ENCODE assay signal across 8 mouse cellular contexts in the genomic region with DNA sequence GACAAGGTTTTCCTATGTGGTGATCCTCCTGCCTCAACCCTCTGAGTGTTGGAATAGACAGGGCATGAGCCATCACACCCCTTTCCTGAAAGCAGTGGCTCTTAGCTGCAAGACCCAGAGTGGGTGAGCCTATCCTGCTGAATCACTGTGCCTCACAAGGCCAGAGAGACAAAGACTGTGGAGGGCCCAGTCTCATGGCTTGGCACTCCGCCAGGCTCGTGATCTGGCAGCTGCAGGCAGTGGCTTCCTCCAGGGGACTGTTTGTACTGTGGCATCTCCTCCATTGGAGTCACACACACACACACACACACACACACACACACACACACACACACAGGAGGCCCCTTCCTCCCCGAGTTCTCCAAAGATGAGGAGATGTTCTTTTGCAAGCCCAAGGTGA. TPM values are rescaled to one million over a fixed set of nuclear protein-coding genes. Genes with fewer than 3 reads are reported as not detected.
DNase-seq lines count a peak whose midpoint lies in the region; ATAC-seq and TF ChIP-seq lines count a peak whose summit lies in the region.

No protein-coding gene starts in this region.

- H3K4me2 ChIP-seq in liver, embryonic 12.5 days: no peak overlapping the region
- no peak overlapping the region for H3K4me2 ChIP-seq in forebrain, embryonic 11.5 days (ENCODE audit: low read depth, low read length, severe bottlenecking)
- H3K4me2 ChIP-seq in heart, embryonic 16.5 days (ENCODE audit: low read depth, low read length): no peak overlapping the region
- H3K4me2 ChIP-seq in lung, embryonic 15.5 days: no peak overlapping the region

- WGBS in liver, adult 2 months: 17% methylated on average over 3 of the region's 3 CpGs
- 43% methylated on average over 3 of the region's 3 CpGs for WGBS in liver, embryonic 12.5 days (ENCODE audit: insufficient replicate concordance)
- WGBS in forebrain, embryonic 11.5 days: 65% methylated on average over 3 of the region's 3 CpGs
- 18% methylated on average over 3 of the region's 3 CpGs for WGBS in heart, embryonic 16.5 days
- 21% methylated on average over 3 of the region's 3 CpGs for WGBS in lung, embryonic 15.5 days

- H3K9ac ChIP-seq in liver, adult 2 months (ENCODE audit: low read depth, low read length): no peak overlapping the region
- no peak overlapping the region for H3K9ac ChIP-seq in liver, embryonic 12.5 days
- no peak overlapping the region for H3K9ac ChIP-seq in forebrain, embryonic 11.5 days (ENCODE audit: low read length)
- peak overlapping the region; percentile 30; the same call in 1 of the 2 replicates for H3K9ac ChIP-seq in heart, embryonic 16.5 days (ENCODE audit: low read length)
- H3K9ac ChIP-seq in lung, embryonic 15.5 days: no peak overlapping the region

- H3K27me3 ChIP-seq in liver, adult 2 months (ENCODE audit: control insufficient read depth, insufficient read depth, low read length): no peaks in the 10 kb centered on the region
- H3K27me3 ChIP-seq in liver, embryonic 12.5 days (replicated peaks): peaks cover 18% of the 10 kb centered on the region
- no peaks in the 10 kb centered on the region for H3K27me3 ChIP-seq in forebrain, embryonic 11.5 days (ENCODE audit: control insufficient read depth, insufficient read depth, low read length)
- H3K27me3 ChIP-seq in heart, embryonic 16.5 days (ENCODE audit: control insufficient read depth, insufficient read depth, low read length): no peaks in the 10 kb centered on the region
- H3K27me3 ChIP-seq in lung, embryonic 15.5 days: no peaks in the 10 kb centered on the region

- H3K4me1 ChIP-seq in liver, adult 2 months (ENCODE audit: control insufficient read depth, insufficient read depth, low read length): no peaks in the 10 kb centered on the region
- H3K4me1 ChIP-seq in liver, embryonic 12.5 days: peaks cover 3% of the 10 kb centered on the region
- no peaks in the 10 kb centered on the region for H3K4me1 ChIP-seq in forebrain, embryonic 11.5 days (replicated peaks; ENCODE audit: control insufficient read depth, insufficient read depth, low read length)
- H3K4me1 ChIP-seq in heart, embryonic 16.5 days (ENCODE audit: control insufficient read depth, insufficient read depth, low read length): peaks cover 16% of the 10 kb centered on the region
- peaks cover 13% of the 10 kb centered on the region for H3K4me1 ChIP-seq in lung, embryonic 15.5 days

- H3K79me2 ChIP-seq in liver, adult 2 months (ENCODE audit: control insufficient read depth, insufficient read depth, low read length): no peaks in the 10 kb centered on the region

- H3K27ac ChIP-seq in liver, adult 2 months (replicated peaks; ENCODE audit: insufficient read depth, low read depth, low read length): no peak overlapping the region
- no peak overlapping the region for H3K27ac ChIP-seq in liver, embryonic 12.5 days
- H3K27ac ChIP-seq in forebrain, embryonic 11.5 days (ENCODE audit: low read depth, low read length): no peak overlapping the region
- H3K27ac ChIP-seq in heart, embryonic 16.5 days (ENCODE audit: low read length): peak overlapping the region; percentile 78
- H3K27ac ChIP-seq in lung, embryonic 15.5 days: peak overlapping the region; percentile 56

- H3K36me3 ChIP-seq in liver, adult 2 months (ENCODE audit: control insufficient read depth, insufficient read depth, low read length): no peaks in the 10 kb centered on the region
- no peaks in the 10 kb centered on the region for H3K36me3 ChIP-seq in liver, embryonic 12.5 days
- H3K36me3 ChIP-seq in forebrain, embryonic 11.5 days (ENCODE audit: control insufficient read depth, insufficient read depth, low read length): no peaks in the 10 kb centered on the region
- H3K36me3 ChIP-seq in heart, embryonic 16.5 days (ENCODE audit: control insufficient read depth, insufficient read depth): no peaks in the 10 kb centered on the region
- no peaks in the 10 kb centered on the region for H3K36me3 ChIP-seq in lung, embryonic 15.5 days

- no peak for TF ChIP-seq POLR2A in liver, adult 2 months (IDR thresholded peaks at IDR 0.05; ENCODE audit: extremely low read depth, insufficient read depth, low read length)

- no peaks in the 10 kb centered on the region for H3K9me3 ChIP-seq in liver, embryonic 12.5 days (replicated peaks)
- no peaks in the 10 kb centered on the region for H3K9me3 ChIP-seq in forebrain, embryonic 11.5 days (ENCODE audit: control insufficient read depth, low read length)
- no peaks in the 10 kb centered on the region for H3K9me3 ChIP-seq in heart, embryonic 16.5 days (replicated peaks; ENCODE audit: control insufficient read depth, low read length)
- H3K9me3 ChIP-seq in lung, embryonic 15.5 days: no peaks in the 10 kb centered on the region

- peak; percentile 55 for DNase-seq in liver, adult 2 months (ENCODE audit: extremely low read depth, low read depth, low spot score)
- peak; percentile 85 for DNase-seq in forebrain, embryonic 11.5 days (ENCODE audit: low spot score)
- peak; percentile 94 to 96 for DNase-seq in kidney, postnatal 25 days
- peak; percentile 89 for DNase-seq in ovary, adult 18-20 months (ENCODE audit: low spot score)
- DNase-seq in thymus, postnatal 0 days (ENCODE audit: low spot score): peak; percentile 74

- no peak for ATAC-seq in liver, embryonic 12.5 days
- ATAC-seq in forebrain, embryonic 11.5 days (replicated peaks; ENCODE audit: low FRiP score): peak; percentile 66; the same call in 1 of the 2 replicates
- ATAC-seq in heart, embryonic 16.5 days (replicated peaks; ENCODE audit: extremely low read depth, insufficient read depth, low FRiP score): peak; percentile 90
- peak; percentile 86 for ATAC-seq in lung, embryonic 15.5 days (ENCODE audit: borderline replicate concordance, extremely low read depth, low FRiP score, low TSS enrichment)

- TF ChIP-seq CTCF in liver, adult 2 months (IDR thresholded peaks at IDR 0.05; ENCODE audit: low read depth, low read length): no peak

- H3K4me3 ChIP-seq in liver, adult 2 months (ENCODE audit: insufficient read depth, low read depth, low read length): no peak overlapping the region
- no peak overlapping the region for H3K4me3 ChIP-seq in liver, embryonic 12.5 days
- H3K4me3 ChIP-seq in forebrain, embryonic 11.5 days (ENCODE audit: low read depth, low read length): no peak overlapping the region
- H3K4me3 ChIP-seq in heart, embryonic 16.5 days (ENCODE audit: low read length): no peak overlapping the region
- no peak overlapping the region for H3K4me3 ChIP-seq in lung, embryonic 15.5 days

RNA-seq across cellular contexts. Expression of gene Psap, which starts 15.0 kb away (rescaled TPM):
- 227 and 309 TPM in 2 replicates for total RNA-seq in liver, adult 2 months (2014; rRNA removed)
- polyA plus RNA-seq in liver, adult 2 months (2012; rRNA removed): 584 and 608 TPM in 2 replicates
- 42.9 and 43.3 TPM in 2 replicates for polyA plus RNA-seq in liver, embryonic 12.5 days (2016; fragmentation: Nextera tagmentation; extraction: Ambion mirVana)
- 63.6 and 74.2 TPM in 2 replicates for polyA plus RNA-seq in forebrain, embryonic 11.5 days (2014; fragmentation: Nextera tagmentation; extraction: Ambion mirVana)
- polyA plus RNA-seq in heart, embryonic 16.5 days (2015; fragmentation: Nextera tagmentation; extraction: Ambion mirVana): 130 and 143 TPM in 2 replicates
- 118 and 124 TPM in 2 replicates for polyA plus RNA-seq in lung, embryonic 15.5 days (2015; fragmentation: Nextera tagmentation; extraction: Ambion mirVana)
- polyA plus RNA-seq in thymus, postnatal 0 days (2015; fragmentation: Nextera tagmentation; extraction: Ambion mirVana): 203 and 207 TPM in 2 replicates

RNA-seq across cellular contexts. Expression of gene Chst3, which starts 43.3 kb away (rescaled TPM):
- 0.09 and 0.13 TPM in 2 replicates for total RNA-seq in liver, adult 2 months (2014; rRNA removed)
- polyA plus RNA-seq in liver, adult 2 months (2012; rRNA removed): 0.20 and 0.43 TPM in 2 replicates
- polyA plus RNA-seq in liver, embryonic 12.5 days (2016; fragmentation: Nextera tagmentation; extraction: Ambion mirVana): 0.22 and 0.31 TPM in 2 replicates
- 2.8 and 3.2 TPM in 2 replicates for polyA plus RNA-seq in forebrain, embryonic 11.5 days (2014; fragmentation: Nextera tagmentation; extraction: Ambion mirVana)
- 0.46 and 0.57 TPM in 2 replicates for polyA plus RNA-seq in heart, embryonic 16.5 days (2015; fragmentation: Nextera tagmentation; extraction: Ambion mirVana)
- 2.5 TPM in 2 replicates for polyA plus RNA-seq in lung, embryonic 15.5 days (2015; fragmentation: Nextera tagmentation; extraction: Ambion mirVana)
- 0.30 and 0.38 TPM in 2 replicates for polyA plus RNA-seq in thymus, postnatal 0 days (2015; fragmentation: Nextera tagmentation; extraction: Ambion mirVana)

Comparison
In these comparisons a context has a peak if more than half of its experiments do, and no peak if none do; other contexts are left out.
1. H3K27ac ChIP-seq: peak in heart, embryonic 16.5 days (single experiment) and lung, embryonic 15.5 days (single experiment); none in liver, adult 2 months (single experiment), liver, embryonic 12.5 days (single experiment) and forebrain, embryonic 11.5 days (single experiment).
2. Peak in every context shown above with its lines, with median percentiles within 50 percentile points of each other: DNase-seq.